16 mouse cellular contexts compared by ENCODE assay signal in the genomic region with DNA sequence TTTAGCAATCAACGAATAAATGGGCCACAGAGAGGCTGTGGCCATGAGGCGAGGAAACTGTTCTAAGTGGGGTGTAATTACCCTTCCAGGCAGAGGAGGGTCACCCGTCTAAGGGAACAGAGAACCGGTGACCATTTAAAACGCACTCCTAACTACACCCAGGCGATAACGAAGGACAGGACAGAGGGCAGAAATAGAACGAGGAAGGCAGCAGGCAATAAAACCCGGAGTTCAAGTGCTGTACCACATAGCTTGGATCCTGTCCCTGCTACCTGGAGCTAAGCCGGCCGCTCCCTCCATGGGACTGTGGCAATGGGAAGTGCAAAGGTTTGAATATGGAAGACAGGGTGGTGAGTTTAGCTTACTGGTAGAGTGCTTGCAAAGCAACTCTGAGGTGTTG. TPM values are rescaled to one million over a fixed set of nuclear protein-coding genes. Genes with fewer than 3 reads are reported as not detected.
A peak's percentile ranks its signal among the peaks of the same experiment; 100 is the strongest.
DNase-seq lines count a peak whose midpoint lies in the region; ATAC-seq and TF ChIP-seq lines count a peak whose summit lies in the region.
"Had no signal": no experiment of that assay in that cellular context is flagged by ENCODE, and none has a peak within 500 bp of the region (broad histone marks: within the 10 kb centered on the region; RNA-seq: fewer than 3 reads in every experiment).

No protein-coding gene starts in this region.

- no peaks in the 10 kb centered on the region for H3K9me3 ChIP-seq in ES-E14 (ENCODE audit: control insufficient read depth, insufficient read depth, low read depth, low read length)
- no peaks in the 10 kb centered on the region for H3K9me3 ChIP-seq in heart, postnatal 0 days (replicated peaks; ENCODE audit: control insufficient read depth, low read length)
- H3K9me3 ChIP-seq in liver, embryonic 15.5 days (replicated peaks) = no peaks in the 10 kb centered on the region
- H3K9me3 ChIP-seq in midbrain, embryonic 14.5 days (ENCODE audit: control insufficient read depth, low read length) = no peaks in the 10 kb centered on the region
- H3K9me3 ChIP-seq: forebrain, embryonic 13.5 days; midbrain, embryonic 13.5 days had no signal

- ATAC-seq in heart, postnatal 0 days (ENCODE audit: insufficient read depth, low read depth) = peak; percentile 85
- no peak for ATAC-seq in liver, embryonic 15.5 days (ENCODE audit: insufficient read depth)
- no peak for ATAC-seq in activated CD4-positive, CD25-positive, alpha-beta regulatory T cell, adult 4 months
- ATAC-seq in midbrain, embryonic 14.5 days (ENCODE audit: low FRiP score, low TSS enrichment) = no peak
- ATAC-seq: forebrain, embryonic 13.5 days; midbrain, embryonic 13.5 days had no signal

- TF ChIP-seq CTCF in heart, postnatal 0 days (IDR thresholded peaks at IDR 0.05; ENCODE audit: low read depth) = no peak

- no peaks in the 10 kb centered on the region for H3K27me3 ChIP-seq in heart, postnatal 0 days (ENCODE audit: control insufficient read depth, insufficient read depth, low read length)
- H3K27me3 ChIP-seq in liver, embryonic 15.5 days = 0 out of 2 replicates have a peak, but pooled peaks cover 3% of the 10 kb centered on the region
- no peaks in the 10 kb centered on the region for H3K27me3 ChIP-seq in midbrain, embryonic 14.5 days (ENCODE audit: control insufficient read depth, insufficient read depth, low read length)

- in situ Hi-C loops in ES-E14 (cut with MboI; ENCODE audit: low sequenced_read_pairs in 2 of 2, unreplicated experiment in 2 of 2) = no loop called here

- DNase-seq in heart, adult 11 months = peak; percentile 88
- DNase-seq in heart, postnatal 4 days = no peak
- no peak for DNase-seq in ES-E14 (ENCODE audit: low read depth, low spot score)
- peak; percentile 70 for DNase-seq in heart, postnatal 0 days (ENCODE audit: low spot score)
- no peak for DNase-seq in right cerebral cortex, postnatal 14 days
- DNase-seq in midbrain, embryonic 14.5 days = no peak
- DNase-seq: cerebellum, adult 11-12 months; gastrocnemius, adult 2 months; kidney, adult 11 months; kidney, postnatal 14 days; lung, postnatal 14 days had no signal

- no peaks in the 10 kb centered on the region for H3K36me3 ChIP-seq in ES-E14 (ENCODE audit: control insufficient read depth, insufficient read depth, low read length, poor library complexity, severe bottlenecking)
- H3K36me3 ChIP-seq in heart, postnatal 0 days (replicated peaks; ENCODE audit: control insufficient read depth, insufficient read depth, low read length) = no peaks in the 10 kb centered on the region
- H3K36me3 ChIP-seq in liver, embryonic 15.5 days (replicated peaks) = no peaks in the 10 kb centered on the region
- H3K36me3 ChIP-seq in midbrain, embryonic 14.5 days (ENCODE audit: control insufficient read depth, insufficient read depth, low read length) = no peaks in the 10 kb centered on the region
- H3K36me3 ChIP-seq: midbrain, embryonic 13.5 days had no signal

- peaks cover 10 to 11% of the 10 kb centered on the region in 2 experiments for H3K4me1 ChIP-seq in ES-E14 (ENCODE audit: control insufficient read depth in 2 of 2, insufficient read depth in 2 of 2, low read length in 2 of 2, poor library complexity in 1 of 2)
- peaks cover 19% of the 10 kb centered on the region for H3K4me1 ChIP-seq in heart, postnatal 0 days (ENCODE audit: control insufficient read depth, insufficient read depth)
- H3K4me1 ChIP-seq in liver, embryonic 15.5 days (replicated peaks) = peaks cover 31% of the 10 kb centered on the region
- peaks cover 9% of the 10 kb centered on the region for H3K4me1 ChIP-seq in midbrain, embryonic 14.5 days (ENCODE audit: control insufficient read depth, insufficient read depth, low read length)

- H3K9ac ChIP-seq in ES-E14 (ENCODE audit: insufficient read depth, low read depth, low read length, poor library complexity, severe bottlenecking) = 0 out of 2 replicates have a peak overlapping the region, but pooled peaks have one; percentile 28
- no peak overlapping the region for H3K9ac ChIP-seq in heart, postnatal 0 days (replicated peaks; ENCODE audit: low read depth, low read length)
- 0 out of 2 replicates have a peak overlapping the region, but pooled peaks have one; percentile 4 for H3K9ac ChIP-seq in liver, embryonic 15.5 days
- no peak overlapping the region for H3K9ac ChIP-seq in midbrain, embryonic 14.5 days (replicated peaks; ENCODE audit: low read length)
- H3K9ac ChIP-seq: forebrain, embryonic 13.5 days; midbrain, embryonic 13.5 days had no signal

- H3K4me2 ChIP-seq in heart, postnatal 0 days (ENCODE audit: low read depth, low read length) = peak overlapping the region; percentile 45; the same call in 1 of the 2 replicates
- peak overlapping the region; percentile 59 for H3K4me2 ChIP-seq in liver, embryonic 15.5 days
- no peak overlapping the region for H3K4me2 ChIP-seq in midbrain, embryonic 14.5 days (ENCODE audit: low read length)
- H3K4me2 ChIP-seq: forebrain, embryonic 13.5 days; midbrain, embryonic 13.5 days had no signal

- WGBS in heart, postnatal 0 days = 13% methylated on average over 11 of the region's 11 CpGs
- WGBS in liver, embryonic 15.5 days (ENCODE audit: insufficient replicate concordance) = 24% methylated on average over 11 of the region's 11 CpGs
- WGBS in midbrain, embryonic 14.5 days = 57% methylated on average over 11 of the region's 11 CpGs

- H3K4me3 ChIP-seq in ES-E14 (ENCODE audit: insufficient read depth in 1 of 2, low read depth in 1 of 2, low read length in 2 of 2, poor library complexity in 1 of 2, severe bottlenecking in 1 of 2) = peak overlapping the region in 1 of 2 experiments; percentile 9; a peak in 1 of 4 replicates
- H3K4me3 ChIP-seq in heart, postnatal 0 days (ENCODE audit: low read depth, low read length) = no peak overlapping the region
- peak overlapping the region; percentile 31; the same call in 1 of the 2 replicates for H3K4me3 ChIP-seq in liver, embryonic 15.5 days (replicated peaks)
- H3K4me3 ChIP-seq in midbrain, embryonic 14.5 days (replicated peaks; ENCODE audit: low read depth, low read length) = no peak overlapping the region
- H3K4me3 ChIP-seq: forebrain, embryonic 13.5 days; gastrocnemius, adult 2 months; left cerebral cortex, adult 2 months; midbrain, embryonic 13.5 days had no signal

- TF ChIP-seq EP300 in heart, postnatal 0 days (IDR thresholded peaks at IDR 0.05; ENCODE audit: low read depth) = peak; percentile 57; the same call in 1 of the 2 replicates

- H3K27ac ChIP-seq in ES-E14 (ENCODE audit: insufficient read depth, low read depth, low read length, poor library complexity, severe bottlenecking) = no peak overlapping the region
- peak overlapping the region; percentile 69 for H3K27ac ChIP-seq in heart, postnatal 0 days (ENCODE audit: low read depth)
- H3K27ac ChIP-seq in liver, embryonic 15.5 days (replicated peaks) = 0 out of 2 replicates have a peak overlapping the region, but pooled peaks have one; percentile 11
- no peak overlapping the region for H3K27ac ChIP-seq in midbrain, embryonic 14.5 days (replicated peaks; ENCODE audit: low read depth, low read length)
- H3K27ac ChIP-seq: forebrain, embryonic 13.5 days; gastrocnemius, adult 2 months; left cerebral cortex, adult 2 months; midbrain, embryonic 13.5 days had no signal

TF ChIP-seq in ES-E14, 5 proteins besides CTCF, POLR2A, EP300 and RAD21:
- TF ChIP-seq MAFK (IDR thresholded peaks at IDR 0.05; ENCODE audit: insufficient read depth, low read depth, low read length) (no peak), CHD2 (IDR thresholded peaks at IDR 0.05; ENCODE audit: low read depth, low read length) (no peak), ZNF384 (IDR thresholded peaks at IDR 0.05; ENCODE audit: low read depth, low read length) (no peak), ZC3H11A (IDR thresholded peaks at IDR 0.05; ENCODE audit: borderline replicate concordance, low read depth, low read length) (no peak), HCFC1 (IDR thresholded peaks at IDR 0.05; ENCODE audit: borderline replicate concordance, insufficient read depth, low read length) (no peak)

RNA-seq across cellular contexts. Expression of a gene that starts 40.2 kb away (rescaled TPM):
- total RNA-seq in heart, postnatal 4 days (2021) = 100 to 1,000 TPM; 223 to 230 TPM
- 12.9 and 15.2 TPM in 2 replicates for total RNA-seq in ES-E14 (2012; rRNA removed)
- total RNA-seq in heart, postnatal 0 days (2014; rRNA removed; ENCODE audit: low replicate concordance) = 138 and 177 TPM in 2 replicates
- polyA plus RNA-seq in heart, postnatal 0 days (2015; fragmentation: Nextera tagmentation; extraction: Ambion mirVana) = 38.8 and 45.1 TPM in 2 replicates
- 6.6 and 7.9 TPM in 2 replicates for polyA plus RNA-seq in liver, embryonic 15.5 days (2015; fragmentation: Nextera tagmentation; extraction: Ambion mirVana)
- polyA plus RNA-seq in activated CD4-positive, CD25-positive, alpha-beta regulatory T cell, adult 4 months (2017; shearing (Covaris generic)) = under 1 TPM in 1 of 2 experiments, not detected in 1; 0.50 TPM
- 195 and 211 TPM in 2 replicates for polyA plus RNA-seq in midbrain, embryonic 14.5 days (2014; fragmentation: Nextera tagmentation; extraction: Ambion mirVana)

Comparison
In these comparisons a context has a peak if more than half of its experiments do, and no peak if none do; other contexts are left out.
1. DNase-seq: peak in heart, adult 11 months (single experiment) and heart, postnatal 0 days (single experiment); none in heart, postnatal 4 days (single experiment), ES-E14 (single experiment), right cerebral cortex, postnatal 14 days (single experiment) and midbrain, embryonic 14.5 days (single experiment).
2. H3K27ac ChIP-seq: peak in heart, postnatal 0 days (single experiment) and liver, embryonic 15.5 days (single experiment); none in ES-E14 (single experiment) and midbrain, embryonic 14.5 days (single experiment).
3. H3K9ac ChIP-seq: peak in ES-E14 (single experiment) and liver, embryonic 15.5 days (single experiment); none in heart, postnatal 0 days (single experiment) and midbrain, embryonic 14.5 days (single experiment).